Mouse (Mus musculus): ENCODE measurements around the gene Vps13d. TPM values are rescaled to one million over a fixed set of nuclear protein-coding genes. Genes with fewer than 3 reads are reported as not detected.

Gene Vps13d
- polyA plus RNA-seq, 1 experiment from 2014 or later: 7.6 TPM

GRCm38 (mm10) chr4:145224613-145225012, 29.8 kb upstream of the Vps13d start:
- no peak for ATAC-seq (ENCODE audit: insufficient number of reproducible peaks, low FRiP score)
- Histone ChIP-seq H3K27ac (ENCODE audit: poor library complexity, severe bottlenecking) (no peak overlapping the region), H3K27me3 (replicated peaks) (no peaks in the 10 kb centered on the region), H3K4me2 (no peak overlapping the region), H3K9me3 (replicated peaks) (no peaks in the 10 kb centered on the region), H3K4me3 (no peak overlapping the region), H3K9ac (no peak overlapping the region), H3K36me3 (no peaks in the 10 kb centered on the region), H3K4me1 (replicated peaks) (peaks cover 9% of the 10 kb centered on the region)
- 77% methylated on average over 4 of the region's 4 CpGs for WGBS

GRCm38 (mm10) chr4:145222064-145222463, 27.3 kb upstream of the Vps13d start:
- no peak overlapping the region for H3K4me3 ChIP-seq
- no peak overlapping the region for H3K27ac ChIP-seq (ENCODE audit: poor library complexity, severe bottlenecking)
- 49% methylated on average over 8 of the region's 8 CpGs for WGBS
- no peaks in the 10 kb centered on the region for H3K9me3 ChIP-seq (replicated peaks)
- no peaks in the 10 kb centered on the region for H3K36me3 ChIP-seq
- peaks cover 5% of the 10 kb centered on the region for H3K4me1 ChIP-seq (replicated peaks)
- H3K27me3 ChIP-seq (replicated peaks): no peaks in the 10 kb centered on the region
- H3K4me2 ChIP-seq: no peak overlapping the region
- no peak overlapping the region for H3K9ac ChIP-seq
- peak; percentile 84 for ATAC-seq (ENCODE audit: insufficient number of reproducible peaks, low FRiP score)

- no peak overlapping the region for H3K4me3 ChIP-seq
- H3K9ac ChIP-seq: no peak overlapping the region
- H3K4me2 ChIP-seq: no peak overlapping the region
- 61% methylated on average over 2 of the region's 2 CpGs for WGBS
- ATAC-seq (ENCODE audit: insufficient number of reproducible peaks, low FRiP score): no peak
- no peaks in the 10 kb centered on the region for H3K27me3 ChIP-seq (replicated peaks)
- no peak overlapping the region for H3K27ac ChIP-seq (ENCODE audit: poor library complexity, severe bottlenecking)
- no peaks in the 10 kb centered on the region for H3K36me3 ChIP-seq
- H3K4me1 ChIP-seq (replicated peaks): peaks cover 5% of the 10 kb centered on the region
- H3K9me3 ChIP-seq (replicated peaks): no peaks in the 10 kb centered on the region
These were observed 26.6 kb upstream of the Vps13d start for GRCm38 (mm10) chr4:145221379-145221778.

- WGBS: 85% methylated on average over 1 of the region's 1 CpGs
- no peak for ATAC-seq (ENCODE audit: insufficient number of reproducible peaks, low FRiP score)
- no peaks in the 10 kb centered on the region for H3K9me3 ChIP-seq (replicated peaks)
These were observed 25.2 kb upstream of the Vps13d start for GRCm38 (mm10) chr4:145220001-145220400.

GRCm38 (mm10) chr4:145219240-145219985, 24.6 kb upstream of the Vps13d start:
- 58% methylated on average over 15 of the region's 15 CpGs for WGBS
- no peak overlapping the region for H3K9ac ChIP-seq
- no peak for ATAC-seq (ENCODE audit: insufficient number of reproducible peaks, low FRiP score)

More at GRCm38 (mm10) chr4:145220001-145220400, 25.2 kb upstream of the Vps13d start:
- H3K4me3 ChIP-seq: no peak overlapping the region
- no peaks in the 10 kb centered on the region for H3K36me3 ChIP-seq
- no peak overlapping the region for H3K27ac ChIP-seq (ENCODE audit: poor library complexity, severe bottlenecking)
- H3K9ac ChIP-seq: no peak overlapping the region
- no peaks in the 10 kb centered on the region for H3K27me3 ChIP-seq (replicated peaks)
- H3K4me1 ChIP-seq (replicated peaks): peaks cover 8% of the 10 kb centered on the region
- no peak overlapping the region for H3K4me2 ChIP-seq

GRCm38 (mm10) chr4:145217837-145218236, 23.0 kb upstream of the Vps13d start:
- peaks cover 13% of the 10 kb centered on the region for H3K4me1 ChIP-seq (replicated peaks)
- H3K9me3 ChIP-seq (replicated peaks): no peaks in the 10 kb centered on the region
- no peaks in the 10 kb centered on the region for H3K36me3 ChIP-seq
- WGBS: 78% methylated on average over 5 of the region's 5 CpGs
- no peak overlapping the region for H3K9ac ChIP-seq
- H3K27ac ChIP-seq (ENCODE audit: poor library complexity, severe bottlenecking): no peak overlapping the region
- ATAC-seq (ENCODE audit: insufficient number of reproducible peaks, low FRiP score): no peak
- H3K4me2 ChIP-seq: no peak overlapping the region
- no peak overlapping the region for H3K4me3 ChIP-seq
- no peaks in the 10 kb centered on the region for H3K27me3 ChIP-seq (replicated peaks)

More at GRCm38 (mm10) chr4:145219240-145219985, 24.6 kb upstream of the Vps13d start:
- Histone ChIP-seq H3K4me2 (no peak overlapping the region), H3K9me3 (replicated peaks) (no peaks in the 10 kb centered on the region), H3K4me1 (replicated peaks) (peaks cover 13% of the 10 kb centered on the region), H3K36me3 (no peaks in the 10 kb centered on the region), H3K27me3 (replicated peaks) (no peaks in the 10 kb centered on the region), H3K4me3 (no peak overlapping the region), H3K27ac (ENCODE audit: poor library complexity, severe bottlenecking) (no peak overlapping the region)

- no peak for ATAC-seq (ENCODE audit: insufficient number of reproducible peaks, low FRiP score)
- no peak overlapping the region for H3K4me2 ChIP-seq
- no peaks in the 10 kb centered on the region for H3K9me3 ChIP-seq (replicated peaks)
- H3K27me3 ChIP-seq (replicated peaks): no peaks in the 10 kb centered on the region
- peaks cover 10% of the 10 kb centered on the region for H3K4me1 ChIP-seq (replicated peaks)
- H3K36me3 ChIP-seq: no peaks in the 10 kb centered on the region
- 80% methylated on average over 6 of the region's 6 CpGs for WGBS
- H3K4me3 ChIP-seq: no peak overlapping the region
- no peak overlapping the region for H3K27ac ChIP-seq (ENCODE audit: poor library complexity, severe bottlenecking)
- H3K9ac ChIP-seq: no peak overlapping the region
These were observed 22.2 kb upstream of the Vps13d start for GRCm38 (mm10) chr4:145217046-145217445.

GRCm38 (mm10) chr4:145215396-145215795, 20.6 kb upstream of the Vps13d start:
- H3K9ac ChIP-seq: no peak overlapping the region
- H3K4me3 ChIP-seq: no peak overlapping the region
- no peak overlapping the region for H3K4me2 ChIP-seq
- H3K36me3 ChIP-seq: no peaks in the 10 kb centered on the region
- ATAC-seq (ENCODE audit: insufficient number of reproducible peaks, low FRiP score): no peak
- H3K4me1 ChIP-seq (replicated peaks): 0 out of 2 replicates have a peak, but pooled peaks cover 9% of the 10 kb centered on the region
- no peak overlapping the region for H3K27ac ChIP-seq (ENCODE audit: poor library complexity, severe bottlenecking)
- H3K27me3 ChIP-seq (replicated peaks): no peaks in the 10 kb centered on the region
- WGBS: 70% methylated on average over 2 of the region's 2 CpGs
- no peaks in the 10 kb centered on the region for H3K9me3 ChIP-seq (replicated peaks)

GRCm38 (mm10) chr4:145214786-145215174, 20.0 kb upstream of the Vps13d start:
- no peaks in the 10 kb centered on the region for H3K9me3 ChIP-seq (replicated peaks)
- H3K4me3 ChIP-seq: no peak overlapping the region
- no peak; the same call in 1 of the 2 replicates for ATAC-seq (ENCODE audit: insufficient number of reproducible peaks, low FRiP score)
- H3K4me1 ChIP-seq (replicated peaks): 0 out of 2 replicates have a peak, but pooled peaks cover 9% of the 10 kb centered on the region
- no peaks in the 10 kb centered on the region for H3K36me3 ChIP-seq
- 43% methylated on average over 6 of the region's 6 CpGs for WGBS
- no peaks in the 10 kb centered on the region for H3K27me3 ChIP-seq (replicated peaks)
- H3K4me2 ChIP-seq: no peak overlapping the region
- H3K9ac ChIP-seq: no peak overlapping the region
- H3K27ac ChIP-seq (ENCODE audit: poor library complexity, severe bottlenecking): no peak overlapping the region

GRCm38 (mm10) chr4:145213999-145214785, 19.4 kb upstream of the Vps13d start:
- peak; percentile 71 for ATAC-seq (ENCODE audit: insufficient number of reproducible peaks, low FRiP score)
- no peak overlapping the region for H3K9ac ChIP-seq
- H3K9me3 ChIP-seq (replicated peaks): no peaks in the 10 kb centered on the region
- 31% methylated on average over 8 of the region's 8 CpGs for WGBS
- 0 out of 2 replicates have a peak, but pooled peaks cover 13% of the 10 kb centered on the region for H3K4me1 ChIP-seq (replicated peaks)
- no peak overlapping the region for H3K4me3 ChIP-seq
- no peak overlapping the region for H3K27ac ChIP-seq (ENCODE audit: poor library complexity, severe bottlenecking)
- no peaks in the 10 kb centered on the region for H3K36me3 ChIP-seq
- no peaks in the 10 kb centered on the region for H3K27me3 ChIP-seq (replicated peaks)
- H3K4me2 ChIP-seq: no peak overlapping the region

- 53% methylated on average over 2 of the region's 2 CpGs for WGBS
- no peaks in the 10 kb centered on the region for H3K9me3 ChIP-seq (replicated peaks)
- H3K36me3 ChIP-seq: no peaks in the 10 kb centered on the region
- H3K4me1 ChIP-seq (replicated peaks): 0 out of 2 replicates have a peak, but pooled peaks cover 13% of the 10 kb centered on the region
- no peak for ATAC-seq (ENCODE audit: insufficient number of reproducible peaks, low FRiP score)
- H3K9ac ChIP-seq: no peak overlapping the region
- H3K27me3 ChIP-seq (replicated peaks): no peaks in the 10 kb centered on the region
- no peak overlapping the region for H3K27ac ChIP-seq (ENCODE audit: poor library complexity, severe bottlenecking)
- H3K4me2 ChIP-seq: no peak overlapping the region
- H3K4me3 ChIP-seq: no peak overlapping the region
These were observed 16.3 kb upstream of the Vps13d start for GRCm38 (mm10) chr4:145211076-145211475.
